Mouse (Mus musculus) CH12.LX (cell line): Measurements from ENCODE around the gene Thrap3.

Source experiments
- CHD2 ChIP-seq: IDR thresholded peaks from 2 replicates; pipeline ENCODE4 v1.6.1; 2011; ENCODE audit warnings: low read length, improper control_type of control experiment
- CTCF ChIP-seq, 2 experiments: IDR thresholded peaks in 1 of 2; conservative IDR thresholded peaks in 1 of 2; 2 replicates each; pipeline ENCODE4 v1.5.1; 2011 to 2012; ENCODE audit warnings: low read depth in 2 of 2, low read length in 2 of 2, improper control_type of control experiment in 1 of 2, inconsistent platforms in 1 of 2, mild to moderate bottlenecking in 1 of 2, moderate library complexity in 1 of 2
- JUN ChIP-seq: IDR thresholded peaks from 2 replicates; pipeline ENCODE4 v1.6.1; 2011; ENCODE audit warnings: low read depth, mild to moderate bottlenecking, low read length, improper control_type of control experiment, moderate library complexity; ENCODE audit not compliant: insufficient read depth
- MAX ChIP-seq: IDR thresholded peaks from 2 replicates; pipeline ENCODE4 v1.6.1; 2011; ENCODE audit warnings: low read length, improper control_type of control experiment
- POLR2A ChIP-seq: IDR thresholded peaks from 2 replicates; pipeline ENCODE4 v1.6.1; 2011; ENCODE audit warnings: low read depth, mild to moderate bottlenecking, improper control_type of control experiment, low read length
- SMC3 ChIP-seq: IDR thresholded peaks from 2 replicates; pipeline ENCODE4 v1.6.1; 2011; ENCODE audit warnings: low read depth, low read length, improper control_type of control experiment

DNA sequence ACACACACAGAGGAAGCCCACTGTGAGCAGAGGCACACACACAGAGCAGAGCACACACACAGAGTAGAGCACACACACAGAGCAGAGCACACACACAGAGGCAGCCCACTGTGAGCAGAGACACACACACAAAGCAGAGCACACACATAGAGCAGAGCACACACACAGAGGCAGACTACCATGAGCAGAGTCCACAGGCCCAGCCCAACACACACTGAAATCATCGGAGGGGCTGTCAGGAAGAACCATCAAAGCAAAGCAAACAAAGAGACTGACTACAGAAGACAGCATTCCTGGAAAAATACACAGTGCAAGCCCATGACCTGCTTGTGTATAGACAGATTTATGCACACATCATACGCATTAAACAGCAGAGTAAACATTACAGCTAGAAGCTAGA, 46.7 kb downstream of the Thrap3 start:
- TF ChIP-seq SMC3 (no peak), CTCF (conservative IDR thresholded peaks at IDR 0.05 in 1 of 2, IDR thresholded peaks at IDR 0.05 in 1 of 2; ENCODE audit: low read depth in 2 of 2, low read length in 2 of 2) (no peak), POLR2A (no peak), JUN (no peak), MAX (no peak), CHD2 (no peak)
